Mouse (Mus musculus) layer of hippocampus, adult 6 months (tissue): ENCODE results near the gene Prlhr. TPM values are rescaled to one million over a fixed set of nuclear protein-coding genes. Genes with fewer than 3 reads are reported as not detected.

Source experiments
- long read RNA-seq, 2 experiments: library from polyadenylated mRNA; unstranded; transcript quantifications; one replicate each; pipeline ENCODE4 v2.0.0; 2019 to 2020
- polyA plus RNA-seq: library from polyadenylated mRNA; unstranded; fragments of <200 nt; fragmentation: Nextera tagmentation; gene quantifications from 2 replicates; pipeline ENCODE4 v1.2.3, GENCODE M21; 2021

Gene Prlhr
- not detected in 2 replicates for polyA plus RNA-seq
- long read RNA-seq, experiment 1, partial matches to known transcripts = 0 of 1 reads
- long read RNA-seq, experiment 1, other reads (novel, unspliced or antisense) = 0 of 1 reads
- long read RNA-seq, experiment 2, partial matches to known transcripts = 0 of 1 reads
- long read RNA-seq, experiment 2, other reads (novel, unspliced or antisense) = 1 of 1 reads

DNA sequence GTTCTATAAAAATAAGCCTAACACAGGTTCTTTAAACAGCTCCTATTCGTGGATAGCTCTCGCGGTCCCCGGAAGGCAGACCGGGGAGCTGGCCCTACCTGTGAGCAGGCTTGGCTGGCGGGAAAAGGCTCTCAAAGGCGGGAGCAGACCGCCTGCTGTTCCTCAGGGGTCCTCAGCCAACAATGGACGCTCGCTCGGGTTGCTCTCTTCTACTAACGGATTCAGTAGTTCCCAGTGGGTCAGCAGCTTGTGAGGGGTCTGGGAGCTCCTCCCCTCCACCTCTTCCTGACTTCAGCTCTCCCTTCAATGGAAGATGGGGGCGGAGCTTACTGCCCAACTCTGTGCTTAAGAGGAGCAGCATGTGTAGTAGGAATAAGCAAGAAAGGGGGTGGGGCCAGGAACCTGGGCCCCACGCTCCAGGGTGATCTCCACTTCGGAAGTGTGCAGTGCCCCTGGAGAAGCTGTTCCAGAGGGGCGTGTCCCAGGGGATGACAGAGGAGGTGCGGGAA, at the start of gene Prlhr:
Gene Prlhr, minus strand, starts transcription at position 51 of the 509 bp plus-strand sequence.

Other genes with a start within 250 kb of the Prlhr start
- gene Fam204a, start 241.6 kb downstream of the Prlhr start, polyA plus RNA-seq = 41.8 and 42.3 TPM in 2 replicates
- gene Cacul1, start 112.7 kb upstream of the Prlhr start, polyA plus RNA-seq = 17.0 and 17.1 TPM in 2 replicates